Mouse (Mus musculus): ENCODE results near the gene 4930432M17Rik. TPM values are rescaled to one million over a fixed set of nuclear protein-coding genes. Genes with fewer than 3 reads are reported as not detected.

The 4930432M17Rik gene
- total and polyA plus RNA-seq, 3 experiments, result not detected

GRCm38 (mm10) chr3:121722971-121723844 lies 52.6 kb downstream of the 4930432M17Rik start, which contains the start of gene F3:
F3 (plus strand) TSS chr3:121723537.
- in situ Hi-C loops (cut with MboI; ENCODE audit: low pct_ligation_motif_present, low pct_unique_long_range_greater_than_20kb, low sequenced_read_pairs), result loop anchor here (5.0 to 25.0 kb wide), 2 partner anchors 176 to 411 kb away; no protein-coding TSS in a partner anchor
- TF ChIP-seq CTCF (conservative IDR thresholded peaks at IDR 0.05 in 1 of 2, IDR thresholded peaks at IDR 0.05 in 1 of 2; ENCODE audit: low read depth in 2 of 2, low read length in 2 of 2) (peak in 1 of 2 experiments; percentile 77; a peak in 2 of 4 replicates), MAFK (IDR thresholded peaks at IDR 0.05; ENCODE audit: insufficient replicate concordance, low read length) (no peak), HCFC1 (IDR thresholded peaks at IDR 0.05; ENCODE audit: low read depth, low read length) (no peak), ZC3H11A (IDR thresholded peaks at IDR 0.05; ENCODE audit: low read depth, low read length) (no peak), RCOR1 (conservative IDR thresholded peaks at IDR 0.05; ENCODE audit: low read depth, low read length) (no peak), PAX5 (IDR thresholded peaks at IDR 0.05; ENCODE audit: low read length) (no peak), ZNF384 (IDR thresholded peaks at IDR 0.05; ENCODE audit: low read depth, low read length) (no peak), ELF1 (IDR thresholded peaks at IDR 0.05; ENCODE audit: low read depth, low read length) (no peak), SMC3 (IDR thresholded peaks at IDR 0.05; ENCODE audit: low read depth, low read length) (peak; percentile 73), USF2 (conservative IDR thresholded peaks at IDR 0.05; ENCODE audit: low read depth, low read length) (no peak), NRF1 (IDR thresholded peaks at IDR 0.05; ENCODE audit: low read depth, low read length) (peak; percentile 36; the same call in 1 of the 2 replicates), USF1 (IDR thresholded peaks at IDR 0.05; ENCODE audit: low read depth, low read length) (no peak), MAZ (IDR thresholded peaks at IDR 0.05; ENCODE audit: low read depth, low read length) (0 out of 2 replicates have a peak, but pooled peaks have one; percentile 39), MXI1 (IDR thresholded peaks at IDR 0.05; ENCODE audit: low read depth, low read length) (peak; percentile 64; the same call in 1 of the 2 replicates), CHD1 (IDR thresholded peaks at IDR 0.05; ENCODE audit: low read depth, low read length) (no peak), POLR2AphosphoS2 (IDR thresholded peaks at IDR 0.05; ENCODE audit: low read depth, low read length) (no peak), UBTF (IDR thresholded peaks at IDR 0.05; ENCODE audit: low read depth, low read length) (no peak), RAD21 (IDR thresholded peaks at IDR 0.05; ENCODE audit: low read depth, low read length) (peak; percentile 53), MEF2A (IDR thresholded peaks at IDR 0.05; ENCODE audit: borderline replicate concordance, low read depth, low read length) (0 out of 2 replicates have a peak, but pooled peaks have one; percentile 23), BHLHE40 (IDR thresholded peaks at IDR 0.05; ENCODE audit: low read depth, low read length) (peak; percentile 52; the same call in 1 of the 2 replicates), SIN3A (IDR thresholded peaks at IDR 0.05; ENCODE audit: low read length) (0 out of 2 replicates have a peak, but pooled peaks have one; percentile 6), JUND (conservative IDR thresholded peaks at IDR 0.05; ENCODE audit: low read depth, low read length) (no peak), JUN (IDR thresholded peaks at IDR 0.05; ENCODE audit: insufficient read depth, low read depth, low read length) (no peak), IRF4 (IDR thresholded peaks at IDR 0.05; ENCODE audit: low read depth, low read length) (no peak), NELFE (IDR thresholded peaks at IDR 0.05; ENCODE audit: low read depth, low read length) (0 out of 2 replicates have a peak, but pooled peaks have one; percentile 31), TCF12 (IDR thresholded peaks at IDR 0.05; ENCODE audit: low read depth, low read length) (peak; percentile 27; the same call in 1 of the 2 replicates), EP300 (IDR thresholded peaks at IDR 0.05; ENCODE audit: low read length) (no peak), MYC (IDR thresholded peaks at IDR 0.05; ENCODE audit: low read depth, low read length) (peak; percentile 42; the same call in 1 of the 2 replicates), ZMIZ1 (IDR thresholded peaks at IDR 0.05; ENCODE audit: low read depth, low read length) (no peak), ETS1 (conservative IDR thresholded peaks at IDR 0.05; ENCODE audit: low read depth, low read length) (no peak), MAX (IDR thresholded peaks at IDR 0.05; ENCODE audit: low read length) (peak; percentile 68; the same call in 1 of the 2 replicates), GABPA (IDR thresholded peaks at IDR 0.05; ENCODE audit: insufficient replicate concordance, low read depth, low read length) (no peak), E2F4 (IDR thresholded peaks at IDR 0.05; ENCODE audit: insufficient replicate concordance, low read depth, low read length) (no peak), TBP (conservative IDR thresholded peaks at IDR 0.05; ENCODE audit: low read depth, low read length) (no peak), ZKSCAN1 (IDR thresholded peaks at IDR 0.05; ENCODE audit: borderline replicate concordance, low read depth, low read length) (no peak), CHD2 (IDR thresholded peaks at IDR 0.05; ENCODE audit: low read length) (0 out of 2 replicates have a peak, but pooled peaks have one; percentile 1), POLR2A (IDR thresholded peaks at IDR 0.05; ENCODE audit: low read depth, low read length) (peak; percentile 30; the same call in 1 of the 2 replicates)

More at GRCm38 (mm10) chr3:121722971-121723844, 52.6 kb downstream of the 4930432M17Rik start, which contains the start of gene F3:
- Histone ChIP-seq H3K9me3 (replicated peaks; ENCODE audit: low read length) (no peaks in the 10 kb centered on the region), H3K4me2 (ENCODE audit: insufficient read depth, low read depth, poor library complexity, severe bottlenecking) (peak within 1 kb of the TSS; percentile 91), H3K27ac (ENCODE audit: insufficient read depth, low read depth) (no peak within 1 kb of the TSS), H3K36me3 (replicated peaks in 1 of 2; ENCODE audit: control insufficient read depth in 1 of 2, insufficient read depth in 1 of 2, low read length in 1 of 2) (peaks cover 0 to 5% of the 10 kb centered on the region in 2 experiments), H3K9ac (ENCODE audit: insufficient read depth, low read depth) (peak within 1 kb of the TSS; percentile 41; the same call in 1 of the 2 replicates), H3K27me3 (replicated peaks) (no peaks in the 10 kb centered on the region), H3K4me1 (ENCODE audit: control insufficient read depth in 1 of 2, insufficient read depth in 2 of 2) (peaks cover 0 to 31% of the 10 kb centered on the region in 2 experiments; a peak in 2 of 4 replicates), H3K4me3 (replicated peaks in 1 of 3; ENCODE audit: low read depth in 2 of 3, low read length in 2 of 3, poor library complexity in 1 of 3) (peak within 1 kb of the TSS; percentile 57 to 71 (median 64)), H3K79me2 (replicated peaks; ENCODE audit: control insufficient read depth, extremely low read depth, insufficient read depth, poor library complexity, severe bottlenecking) (no peaks in the 10 kb centered on the region)
- dilution Hi-C loops (cut with MboI; ENCODE audit: extremely low pct_ligation_motif_present, extremely low pct_unique_long_range_greater_than_20kb, low sequenced_read_pairs), result no loop called here
- peak; percentile 55 for DNase-seq (ENCODE audit: extremely low read depth)

Data from CH12.LX (cell line).